Mouse (Mus musculus): ENCODE data around the gene Syn2. TPM values are rescaled to one million over a fixed set of nuclear protein-coding genes. Genes with fewer than 3 reads are reported as not detected.

The Syn2 gene
- polyA plus RNA-seq, 1 experiment from 2014 or later, result 1.4 TPM

GRCm38 (mm10) chr6:115251531-115251985 is 116.9 kb downstream of the Syn2 start:
- H3K27me3 ChIP-seq (replicated peaks), result peaks cover 90% of the 10 kb centered on the region
- ATAC-seq (ENCODE audit: insufficient number of reproducible peaks, low FRiP score), result peak; percentile 64
- H3K4me3 ChIP-seq, result peak overlapping the region; percentile 21; the same call in 1 of the 2 replicates
- H3K9ac ChIP-seq, result no peak overlapping the region
- WGBS, result 2% methylated on average over 13 of the region's 13 CpGs
- H3K27ac ChIP-seq (ENCODE audit: poor library complexity, severe bottlenecking), result no peak overlapping the region
- H3K9me3 ChIP-seq (replicated peaks), result no peaks in the 10 kb centered on the region
- H3K36me3 ChIP-seq, result no peaks in the 10 kb centered on the region
- peak overlapping the region; percentile 56 for H3K4me2 ChIP-seq
- H3K4me1 ChIP-seq (replicated peaks), result peaks cover 5% of the 10 kb centered on the region

DNA sequence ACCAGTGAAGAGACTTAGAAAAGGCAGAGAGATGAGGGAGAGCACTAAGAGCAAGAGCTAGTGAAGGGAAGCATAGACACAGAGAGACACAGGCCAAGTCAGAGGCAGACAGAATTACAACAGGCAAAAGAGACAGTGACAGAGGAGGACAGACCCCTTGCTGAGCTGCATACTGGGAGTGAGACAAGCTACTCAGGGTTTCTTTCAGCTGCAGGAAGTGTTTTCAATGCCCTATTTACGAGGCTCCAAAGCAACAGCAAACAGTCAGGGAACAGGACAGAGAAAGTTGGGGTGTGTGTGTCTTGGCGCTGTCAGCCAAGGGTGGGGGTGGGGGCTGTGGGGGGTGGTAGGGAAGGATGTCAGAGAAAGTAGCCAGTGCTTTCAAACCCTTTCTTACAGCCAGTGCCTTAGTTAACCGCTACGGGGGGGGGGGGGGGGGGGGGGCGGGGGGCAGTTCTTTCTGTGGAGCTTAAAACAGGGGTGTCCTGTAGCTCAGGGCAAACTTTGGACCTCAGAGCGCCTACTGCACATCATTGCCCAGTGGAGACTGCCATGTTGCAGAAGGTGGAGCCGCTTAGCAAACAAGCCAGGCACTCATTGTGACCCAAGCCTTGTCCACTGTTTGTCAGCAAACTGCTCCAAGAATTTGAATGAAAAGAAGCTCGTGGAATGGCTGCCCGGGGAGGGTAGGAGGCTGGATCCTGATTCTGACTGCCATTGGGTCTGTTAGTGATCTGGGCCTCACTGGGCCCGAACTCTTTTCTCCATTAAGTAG is 117.6 kb downstream of the Syn2 start, which contains the start of gene Timp4:
TSS of gene Timp4 (minus strand) at position 107 of the 775 bp plus-strand sequence.
- no peak for ATAC-seq (ENCODE audit: insufficient number of reproducible peaks, low FRiP score)
- no peak within 1 kb of the TSS for H3K9ac ChIP-seq
- no peak within 1 kb of the TSS for H3K27ac ChIP-seq (ENCODE audit: poor library complexity, severe bottlenecking)
- H3K27me3 ChIP-seq (replicated peaks), result peaks cover 90% of the 10 kb centered on the region
- 27% methylated on average over 8 of the region's 10 CpGs for WGBS
- H3K4me1 ChIP-seq (replicated peaks), result peaks cover 5% of the 10 kb centered on the region
- H3K36me3 ChIP-seq, result no peaks in the 10 kb centered on the region
- peak within 1 kb of the TSS; percentile 56 for H3K4me2 ChIP-seq
- H3K9me3 ChIP-seq (replicated peaks), result no peaks in the 10 kb centered on the region
- H3K4me3 ChIP-seq, result peak within 1 kb of the TSS; percentile 21; the same call in 1 of the 2 replicates

DNA sequence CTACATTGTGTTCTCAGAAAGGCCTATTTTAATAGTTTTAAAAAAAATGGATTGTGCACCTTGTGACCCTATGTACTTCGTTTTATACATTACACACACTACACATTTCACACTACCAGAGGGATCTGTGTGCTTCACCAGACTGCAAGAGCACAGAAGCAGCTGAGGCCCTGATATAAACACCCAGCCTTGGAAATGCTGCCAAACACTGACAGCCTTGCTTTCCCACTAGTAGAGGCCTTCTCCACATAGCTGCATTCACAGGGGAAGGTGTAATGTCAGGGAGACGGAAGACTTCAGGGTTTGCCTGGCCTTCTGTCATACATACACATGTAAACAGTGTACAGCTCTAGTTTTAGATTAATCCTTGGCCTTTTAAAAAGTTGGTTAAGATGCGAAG is 120.5 kb downstream of the Syn2 start:
- H3K27me3 ChIP-seq (replicated peaks), result peaks cover 68% of the 10 kb centered on the region
- peaks cover 5% of the 10 kb centered on the region for H3K4me1 ChIP-seq (replicated peaks)
- no peak for ATAC-seq (ENCODE audit: insufficient number of reproducible peaks, low FRiP score)
- H3K27ac ChIP-seq (ENCODE audit: poor library complexity, severe bottlenecking), result no peak overlapping the region
- no peaks in the 10 kb centered on the region for H3K36me3 ChIP-seq
- no peak overlapping the region for H3K4me3 ChIP-seq
- no peaks in the 10 kb centered on the region for H3K9me3 ChIP-seq (replicated peaks)
- H3K9ac ChIP-seq, result no peak overlapping the region
- 76% methylated on average over 3 of the region's 3 CpGs for WGBS
- no peak overlapping the region for H3K4me2 ChIP-seq

GRCm38 (mm10) chr6:115260507-115260906 is 125.8 kb downstream of the Syn2 start:
- no peak for ATAC-seq (ENCODE audit: insufficient number of reproducible peaks, low FRiP score)
- no peaks in the 10 kb centered on the region for H3K9me3 ChIP-seq (replicated peaks)
- 62% methylated on average over 3 of the region's 3 CpGs for WGBS
- no peak overlapping the region for H3K4me2 ChIP-seq
- H3K36me3 ChIP-seq, result no peaks in the 10 kb centered on the region
- no peak overlapping the region for H3K27ac ChIP-seq (ENCODE audit: poor library complexity, severe bottlenecking)
- H3K4me1 ChIP-seq (replicated peaks), result peaks cover 5% of the 10 kb centered on the region; the same call in 1 of the 2 replicates
- no peak overlapping the region for H3K9ac ChIP-seq
- peaks cover 68% of the 10 kb centered on the region for H3K27me3 ChIP-seq (replicated peaks)
- no peak overlapping the region for H3K4me3 ChIP-seq

GRCm38 (mm10) chr6:115266791-115267190 is 132.1 kb downstream of the Syn2 start:
- Histone ChIP-seq H3K9me3 (replicated peaks) (no peaks in the 10 kb centered on the region), H3K27me3 (replicated peaks) (peaks cover 86% of the 10 kb centered on the region), H3K36me3 (no peaks in the 10 kb centered on the region), H3K9ac (no peak overlapping the region), H3K27ac (ENCODE audit: poor library complexity, severe bottlenecking) (no peak overlapping the region), H3K4me3 (no peak overlapping the region), H3K4me2 (no peak overlapping the region), H3K4me1 (replicated peaks) (peaks cover 19% of the 10 kb centered on the region)
- WGBS, result 87% methylated on average over 5 of the region's 5 CpGs
- no peak for ATAC-seq (ENCODE audit: insufficient number of reproducible peaks, low FRiP score)

GRCm38 (mm10) chr6:115267916-115268315 is 133.2 kb downstream of the Syn2 start:
- Histone ChIP-seq H3K27ac (ENCODE audit: poor library complexity, severe bottlenecking) (no peak overlapping the region), H3K4me3 (no peak overlapping the region), H3K9me3 (replicated peaks) (no peaks in the 10 kb centered on the region), H3K4me2 (no peak overlapping the region), H3K9ac (no peak overlapping the region), H3K27me3 (replicated peaks) (peaks cover 78% of the 10 kb centered on the region), H3K36me3 (no peaks in the 10 kb centered on the region), H3K4me1 (replicated peaks) (peaks cover 25% of the 10 kb centered on the region)
- 43% methylated on average over 2 of the region's 2 CpGs for WGBS
- ATAC-seq (ENCODE audit: insufficient number of reproducible peaks, low FRiP score), result peak; percentile 49; the same call in 1 of the 2 replicates

GRCm38 (mm10) chr6:115268551-115269385 is 134.1 kb downstream of the Syn2 start:
- Histone ChIP-seq H3K4me3 (no peak overlapping the region), H3K36me3 (no peaks in the 10 kb centered on the region), H3K27ac (ENCODE audit: poor library complexity, severe bottlenecking) (no peak overlapping the region), H3K9me3 (replicated peaks) (no peaks in the 10 kb centered on the region), H3K27me3 (replicated peaks) (peaks cover 78% of the 10 kb centered on the region), H3K4me2 (no peak overlapping the region), H3K9ac (no peak overlapping the region), H3K4me1 (replicated peaks) (peaks cover 25% of the 10 kb centered on the region)
- 81% methylated on average over 10 of the region's 10 CpGs for WGBS
- ATAC-seq (ENCODE audit: insufficient number of reproducible peaks, low FRiP score), result no peak

GRCm38 (mm10) chr6:115269561-115269960 is 134.9 kb downstream of the Syn2 start:
- Histone ChIP-seq H3K27me3 (replicated peaks) (peaks cover 80% of the 10 kb centered on the region), H3K9ac (no peak overlapping the region), H3K4me2 (no peak overlapping the region), H3K9me3 (replicated peaks) (no peaks in the 10 kb centered on the region), H3K36me3 (no peaks in the 10 kb centered on the region), H3K4me3 (no peak overlapping the region), H3K27ac (ENCODE audit: poor library complexity, severe bottlenecking) (no peak overlapping the region), H3K4me1 (replicated peaks) (peaks cover 25% of the 10 kb centered on the region)
- no peak for ATAC-seq (ENCODE audit: insufficient number of reproducible peaks, low FRiP score)
- WGBS, result 43% methylated on average over 5 of the region's 5 CpGs

DNA sequence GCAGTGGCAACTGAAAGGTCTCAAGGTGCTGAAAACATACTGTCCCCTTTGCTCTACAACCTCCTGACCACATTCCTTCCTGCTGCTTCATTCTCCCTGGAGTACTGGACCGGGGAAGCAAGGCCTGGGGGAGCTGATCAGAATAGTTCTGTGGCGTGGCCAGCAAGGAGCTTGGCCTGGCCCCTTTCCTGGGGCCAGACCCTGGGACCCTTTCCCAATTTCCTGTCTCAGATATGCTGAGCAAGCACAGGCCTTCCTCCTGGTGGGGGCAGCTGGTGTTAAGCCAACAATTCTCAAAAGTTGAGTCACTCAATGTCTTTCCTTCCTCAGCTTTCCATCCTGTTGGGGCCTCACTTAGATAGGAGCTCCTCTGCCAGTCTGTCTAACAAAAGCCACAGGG is 135.4 kb downstream of the Syn2 start:
- peak; percentile 65 for ATAC-seq (ENCODE audit: insufficient number of reproducible peaks, low FRiP score)
- Histone ChIP-seq H3K4me2 (no peak overlapping the region), H3K4me1 (replicated peaks) (peaks cover 25% of the 10 kb centered on the region), H3K4me3 (no peak overlapping the region), H3K36me3 (no peaks in the 10 kb centered on the region), H3K9me3 (replicated peaks) (no peaks in the 10 kb centered on the region), H3K27ac (ENCODE audit: poor library complexity, severe bottlenecking) (no peak overlapping the region), H3K9ac (no peak overlapping the region), H3K27me3 (replicated peaks) (peaks cover 81% of the 10 kb centered on the region)
- WGBS, result 45% methylated on average over 2 of the region's 2 CpGs

DNA sequence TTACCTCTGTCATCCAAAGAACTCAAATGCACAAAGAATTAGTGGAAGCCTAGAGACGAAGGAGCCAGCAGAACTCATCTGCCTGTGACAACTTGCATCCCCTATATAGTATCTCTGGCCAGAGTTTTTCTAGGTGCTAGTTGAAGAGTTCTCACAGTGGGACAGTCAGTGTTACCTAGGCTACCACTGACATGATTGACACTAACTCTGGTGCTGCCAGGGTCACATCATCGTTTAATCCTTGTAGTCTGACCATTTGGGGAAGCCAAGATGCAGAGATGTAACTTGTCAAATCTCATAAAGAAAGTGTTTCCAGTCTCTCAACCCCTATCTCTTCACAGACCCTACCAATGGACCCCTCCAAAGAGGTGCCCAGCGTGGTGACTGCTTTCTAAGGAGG is 136.6 kb downstream of the Syn2 start:
- peaks cover 80% of the 10 kb centered on the region for H3K27me3 ChIP-seq (replicated peaks)
- no peaks in the 10 kb centered on the region for H3K9me3 ChIP-seq (replicated peaks)
- no peak overlapping the region for H3K9ac ChIP-seq
- H3K4me1 ChIP-seq (replicated peaks), result peaks cover 25% of the 10 kb centered on the region
- H3K4me3 ChIP-seq, result no peak overlapping the region
- WGBS, result 58% methylated on average over 3 of the region's 3 CpGs
- ATAC-seq (ENCODE audit: insufficient number of reproducible peaks, low FRiP score), result no peak
- no peaks in the 10 kb centered on the region for H3K36me3 ChIP-seq
- H3K4me2 ChIP-seq, result peak overlapping the region; percentile 11; the same call in 1 of the 2 replicates
- 0 out of 2 replicates have a peak overlapping the region, but pooled peaks have one; percentile 26 for H3K27ac ChIP-seq (ENCODE audit: poor library complexity, severe bottlenecking)

GRCm38 (mm10) chr6:115271866-115272271 is 137.2 kb downstream of the Syn2 start:
- H3K4me3 ChIP-seq, result no peak overlapping the region
- no peak overlapping the region for H3K9ac ChIP-seq
- peaks cover 25% of the 10 kb centered on the region for H3K4me1 ChIP-seq (replicated peaks)
- no peaks in the 10 kb centered on the region for H3K36me3 ChIP-seq
- H3K27me3 ChIP-seq (replicated peaks), result peaks cover 80% of the 10 kb centered on the region
- WGBS, result 4% methylated on average over 4 of the region's 4 CpGs
- peak overlapping the region; percentile 11 for H3K4me2 ChIP-seq
- peak; percentile 60 for ATAC-seq (ENCODE audit: insufficient number of reproducible peaks, low FRiP score)
- no peaks in the 10 kb centered on the region for H3K9me3 ChIP-seq (replicated peaks)
- H3K27ac ChIP-seq (ENCODE audit: poor library complexity, severe bottlenecking), result 0 out of 2 replicates have a peak overlapping the region, but pooled peaks have one; percentile 26
